Comparison of ENCODE assay signal across 8 mouse cellular contexts in the genomic region with DNA sequence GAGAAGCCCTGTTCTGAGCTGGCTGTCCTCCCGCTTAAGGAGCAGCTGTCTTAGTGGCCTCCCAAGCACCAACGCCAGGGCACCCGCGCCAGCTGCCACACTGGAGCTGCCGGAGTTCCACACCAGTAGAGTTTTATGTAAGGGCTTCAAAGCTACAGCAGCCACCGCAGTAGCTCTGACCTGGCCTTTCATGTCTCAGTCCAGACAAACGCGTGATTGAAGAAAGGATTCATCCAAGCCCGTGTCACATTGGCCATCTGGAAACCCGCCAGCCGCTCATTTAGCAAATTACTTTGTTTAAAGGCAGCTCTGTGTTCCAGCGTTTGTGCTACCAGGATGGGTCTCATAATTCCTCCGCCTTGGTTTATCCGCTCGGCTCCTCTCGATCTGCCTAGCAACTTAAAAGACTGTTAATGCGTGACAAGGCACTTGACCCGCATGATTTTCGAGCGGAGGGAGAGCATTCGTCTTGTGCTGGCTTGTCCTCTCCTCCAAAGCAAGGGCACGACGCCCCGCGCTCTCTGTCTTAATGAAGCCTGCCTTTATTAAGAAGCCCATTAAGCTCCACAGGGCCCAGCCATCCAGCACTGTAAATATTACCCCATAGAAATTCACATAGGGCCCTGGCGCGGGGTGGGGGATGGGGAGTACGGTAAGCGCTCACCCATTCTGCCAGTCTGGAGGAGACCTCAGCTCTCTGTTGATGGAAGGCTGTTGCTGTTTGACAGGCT. TPM values are rescaled to one million over a fixed set of nuclear protein-coding genes. Genes with fewer than 3 reads are reported as not detected.
DNase-seq lines count a peak whose midpoint lies in the region; ATAC-seq and TF ChIP-seq lines count a peak whose summit lies in the region.

A gene (plus strand): TSS at position 681 of the 731 bp plus-strand sequence.

- TF ChIP-seq CTCF in intestine, postnatal 0 days (IDR thresholded peaks at IDR 0.05; ENCODE audit: low read depth), result no peak
- no peak for TF ChIP-seq CTCF in midbrain, postnatal 0 days (IDR thresholded peaks at IDR 0.05)

- H3K27me3 ChIP-seq in intestine, embryonic 14.5 days (replicated peaks; ENCODE audit: control insufficient read depth, insufficient read depth, low read length), result no peaks in the 10 kb centered on the region
- H3K27me3 ChIP-seq in intestine, postnatal 0 days (replicated peaks; ENCODE audit: control insufficient read depth, insufficient read depth, low read length), result no peaks in the 10 kb centered on the region
- no peaks in the 10 kb centered on the region for H3K27me3 ChIP-seq in embryonic facial prominence, embryonic 12.5 days
- H3K27me3 ChIP-seq in hindbrain, embryonic 12.5 days, result peaks cover 5% of the 10 kb centered on the region; the same call in 1 of the 2 replicates
- no peaks in the 10 kb centered on the region for H3K27me3 ChIP-seq in midbrain, postnatal 0 days (ENCODE audit: insufficient read depth, low read length)

- DNase-seq in intestine, embryonic 14.5 days (ENCODE audit: low spot score), result peak; percentile 68
- DNase-seq in layer of hippocampus, postnatal 25 days (ENCODE audit: extremely low spot score in 1 of 2, low spot score in 1 of 2), result peak; percentile 49 to 63
- peak; percentile 90 for DNase-seq in midbrain, postnatal 0 days (ENCODE audit: low spot score)

- no peak within 1 kb of the TSS for H3K27ac ChIP-seq in intestine, embryonic 14.5 days (ENCODE audit: low read depth)
- H3K27ac ChIP-seq in intestine, postnatal 0 days (ENCODE audit: low read depth, low read length), result no peak within 1 kb of the TSS
- H3K27ac ChIP-seq in embryonic facial prominence, embryonic 12.5 days, result peak within 1 kb of the TSS; percentile 48; the same call in 1 of the 2 replicates
- H3K27ac ChIP-seq in hindbrain, embryonic 12.5 days, result peak within 1 kb of the TSS; percentile 87
- peak within 1 kb of the TSS; percentile 65 for H3K27ac ChIP-seq in midbrain, postnatal 0 days (ENCODE audit: low read depth, low read length)

- H3K4me1 ChIP-seq in intestine, embryonic 14.5 days (replicated peaks; ENCODE audit: control insufficient read depth, insufficient read depth, low read length), result peaks cover 14% of the 10 kb centered on the region
- H3K4me1 ChIP-seq in intestine, postnatal 0 days (replicated peaks; ENCODE audit: control insufficient read depth, insufficient read depth, low read length), result no peaks in the 10 kb centered on the region
- peaks cover 26% of the 10 kb centered on the region; the same call in 1 of the 2 replicates for H3K4me1 ChIP-seq in embryonic facial prominence, embryonic 12.5 days
- H3K4me1 ChIP-seq in hindbrain, embryonic 12.5 days, result peaks cover 54% of the 10 kb centered on the region
- peaks cover 21% of the 10 kb centered on the region; the same call in 1 of the 2 replicates for H3K4me1 ChIP-seq in midbrain, postnatal 0 days (ENCODE audit: insufficient read depth, low read length)

- 19% methylated on average over 29 of the region's 29 CpGs for WGBS in intestine, embryonic 14.5 days
- 49% methylated on average over 29 of the region's 29 CpGs for WGBS in intestine, postnatal 0 days
- WGBS in embryonic facial prominence, embryonic 12.5 days, result 33% methylated on average over 29 of the region's 29 CpGs
- 21% methylated on average over 29 of the region's 29 CpGs for WGBS in hindbrain, embryonic 12.5 days
- 13% methylated on average over 29 of the region's 29 CpGs for WGBS in midbrain, postnatal 0 days

- ATAC-seq in intestine, embryonic 14.5 days (replicated peaks; ENCODE audit: low FRiP score, low TSS enrichment, low read depth), result peak; percentile 41; the same call in 1 of the 2 replicates
- no peak for ATAC-seq in intestine, postnatal 0 days
- ATAC-seq in embryonic facial prominence, embryonic 12.5 days (ENCODE audit: insufficient number of reproducible peaks, insufficient read depth, low FRiP score, low TSS enrichment), result peak; percentile 11
- ATAC-seq in hindbrain, embryonic 12.5 days (ENCODE audit: low FRiP score), result peak; percentile 73
- ATAC-seq in midbrain, postnatal 0 days (ENCODE audit: low FRiP score), result no peak
- ATAC-seq in CD4-positive, CD25-positive, alpha-beta regulatory T cell, adult 4 months, result no peak
- no peak for ATAC-seq in granulocyte monocyte progenitor cell, adult 5-6 weeks (replicated peaks; ENCODE audit: poor library complexity, severe bottlenecking)

- no peak within 1 kb of the TSS for H3K9ac ChIP-seq in intestine, embryonic 14.5 days (ENCODE audit: low read length)
- H3K9ac ChIP-seq in intestine, postnatal 0 days (ENCODE audit: low read depth, low read length), result no peak within 1 kb of the TSS
- H3K9ac ChIP-seq in embryonic facial prominence, embryonic 12.5 days, result 0 out of 2 replicates have a peak within 1 kb of the TSS, but pooled peaks have one; percentile 17
- H3K9ac ChIP-seq in hindbrain, embryonic 12.5 days, result 0 out of 2 replicates have a peak within 1 kb of the TSS, but pooled peaks have one; percentile 9
- H3K9ac ChIP-seq in midbrain, postnatal 0 days (replicated peaks; ENCODE audit: low read length, poor library complexity, severe bottlenecking), result no peak within 1 kb of the TSS

- no peak within 1 kb of the TSS for H3K4me3 ChIP-seq in intestine, embryonic 14.5 days (ENCODE audit: low read depth, low read length)
- no peak within 1 kb of the TSS for H3K4me3 ChIP-seq in intestine, postnatal 0 days (ENCODE audit: low read depth, low read length)
- no peak within 1 kb of the TSS for H3K4me3 ChIP-seq in embryonic facial prominence, embryonic 12.5 days
- H3K4me3 ChIP-seq in hindbrain, embryonic 12.5 days, result no peak within 1 kb of the TSS
- H3K4me3 ChIP-seq in midbrain, postnatal 0 days (ENCODE audit: low read depth, low read length), result no peak within 1 kb of the TSS

- H3K36me3 ChIP-seq in intestine, embryonic 14.5 days (ENCODE audit: control insufficient read depth, insufficient read depth, low read length), result no peaks in the 10 kb centered on the region
- H3K36me3 ChIP-seq in intestine, postnatal 0 days (ENCODE audit: control insufficient read depth, insufficient read depth), result no peaks in the 10 kb centered on the region
- no peaks in the 10 kb centered on the region for H3K36me3 ChIP-seq in embryonic facial prominence, embryonic 12.5 days
- H3K36me3 ChIP-seq in hindbrain, embryonic 12.5 days, result no peaks in the 10 kb centered on the region
- no peaks in the 10 kb centered on the region for H3K36me3 ChIP-seq in midbrain, postnatal 0 days (ENCODE audit: insufficient read depth, low read length)

- H3K4me2 ChIP-seq in intestine, embryonic 14.5 days (ENCODE audit: low read length), result peak within 1 kb of the TSS; percentile 31
- no peak within 1 kb of the TSS for H3K4me2 ChIP-seq in intestine, postnatal 0 days (replicated peaks; ENCODE audit: low read depth)
- H3K4me2 ChIP-seq in embryonic facial prominence, embryonic 12.5 days (replicated peaks), result peak within 1 kb of the TSS; percentile 27
- H3K4me2 ChIP-seq in hindbrain, embryonic 12.5 days (replicated peaks), result peak within 1 kb of the TSS; percentile 40
- peak within 1 kb of the TSS; percentile 21; the same call in 1 of the 2 replicates for H3K4me2 ChIP-seq in midbrain, postnatal 0 days (ENCODE audit: low read depth, low read length, poor library complexity, severe bottlenecking)

- no peaks in the 10 kb centered on the region for H3K9me3 ChIP-seq in intestine, embryonic 14.5 days (ENCODE audit: control insufficient read depth, low read length)
- no peaks in the 10 kb centered on the region for H3K9me3 ChIP-seq in intestine, postnatal 0 days (ENCODE audit: control insufficient read depth)
- no peaks in the 10 kb centered on the region for H3K9me3 ChIP-seq in embryonic facial prominence, embryonic 12.5 days
- H3K9me3 ChIP-seq in hindbrain, embryonic 12.5 days (replicated peaks), result no peaks in the 10 kb centered on the region
- no peaks in the 10 kb centered on the region for H3K9me3 ChIP-seq in midbrain, postnatal 0 days (ENCODE audit: low read length)

RNA-seq across cellular contexts. Expression of the gene that starts here (rescaled TPM):
- 0.07 and 0.37 TPM in 2 replicates for polyA plus RNA-seq in intestine, embryonic 14.5 days (2014; fragmentation: Nextera tagmentation; extraction: Ambion mirVana)
- not detected in 2 replicates for polyA plus RNA-seq in intestine, postnatal 0 days (2015; fragmentation: Nextera tagmentation; extraction: Ambion mirVana)
- polyA plus RNA-seq in embryonic facial prominence, embryonic 12.5 days (2016; fragmentation: Nextera tagmentation; extraction: Ambion mirVana), result 0.08 TPM in 1 of 2 replicates, not detected in the other
- not detected in 2 replicates for polyA plus RNA-seq in hindbrain, embryonic 12.5 days (2016; fragmentation: Nextera tagmentation; extraction: Ambion mirVana)
- 1 to 10 TPM in 1 of 2 experiments, under 1 TPM in 1; 0.87 to 1.7 TPM for total RNA-seq in layer of hippocampus, postnatal 25 days (2021)
- 0.33 TPM in 1 of 2 replicates, not detected in the other for total RNA-seq in midbrain, postnatal 0 days (2014; rRNA removed)
- 0.28 and 0.41 TPM in 2 replicates for polyA plus RNA-seq in midbrain, postnatal 0 days (2015; fragmentation: Nextera tagmentation; extraction: Ambion mirVana)
- polyA plus RNA-seq in CD4-positive, CD25-positive, alpha-beta regulatory T cell, adult 4 months (2017; shearing (Covaris generic)), result not detected
- total RNA-seq in granulocyte monocyte progenitor cell, adult 5-6 weeks (2014; fragmentation: Nextera tagmentation), result not detected in 2 replicates
- not detected in 2 replicates for total RNA-seq in granulocyte monocyte progenitor cell, adult 5-6 weeks (2017)

Comparison
In these comparisons a context has a peak if more than half of its experiments do, and no peak if none do; other contexts are left out.
1. Peak in DNase-seq, ATAC-seq and H3K4me2 ChIP-seq in intestine, embryonic 14.5 days; RNA of the gene not detected or under 1 TPM.
2. Peak in ATAC-seq, H3K27ac ChIP-seq, H3K9ac ChIP-seq and H3K4me2 ChIP-seq in embryonic facial prominence, embryonic 12.5 days; RNA of the gene not detected or under 1 TPM.
3. Peak in ATAC-seq, H3K27ac ChIP-seq, H3K9ac ChIP-seq and H3K4me2 ChIP-seq in hindbrain, embryonic 12.5 days; RNA of the gene not detected or under 1 TPM.
4. Peak in DNase-seq, H3K27ac ChIP-seq and H3K4me2 ChIP-seq in midbrain, postnatal 0 days; RNA of the gene not detected or under 1 TPM.